Mouse (Mus musculus) colon, adult 2 months (tissue): ENCODE data around the gene Olfr142. TPM values are rescaled to one million over a fixed set of nuclear protein-coding genes. Genes with fewer than 3 reads are reported as not detected.

ENCODE experiments used
- polyA plus RNA-seq: library from polyadenylated mRNA; depleted of rRNA; stranded (reverse); fragments of >200 nt; gene quantifications from 2 replicates; pipeline ENCODE4 v1.2.3, GENCODE M21; 2012; rRNA removed

The Olfr142 gene
- not detected in 2 replicates for polyA plus RNA-seq

GRCm38 (mm10) chr2:90257492-90257891, at the start of gene Olfr142:
TSS of gene Olfr142 (minus strand) at chr2:90257592.

GRCm38 (mm10) chr2:90292741-90293140, 35.3 kb upstream of the Olfr142 start, which contains the start of gene Olfr1272:
TSS of gene Olfr1272 (minus strand) at chr2:90292841.

GRCm38 (mm10) chr2:90270932-90271331, 13.5 kb upstream of the Olfr142 start, which contains the start of gene Olfr1271:
TSS of gene Olfr1271 (minus strand) at chr2:90271032.

GRCm38 (mm10) chr2:90224393-90224792, 33.0 kb downstream of the Olfr142 start, which contains the start of gene Olfr1506:
TSS of gene Olfr1506 (minus strand) at chr2:90224493.

Other genes starting within 250 kb of the Olfr142 start
- gene Olfr1263, start 245.5 kb downstream of the Olfr142 start, polyA plus RNA-seq, result not detected in 2 replicates
- not detected in 2 replicates for gene Olfr1264, start 232.0 kb downstream of the Olfr142 start, polyA plus RNA-seq
- gene Olfr1265, start 222.3 kb downstream of the Olfr142 start, polyA plus RNA-seq, result not detected in 2 replicates
- not detected in 2 replicates for gene Olfr140, start 194.0 kb downstream of the Olfr142 start, polyA plus RNA-seq
- gene Olfr1269, start 136.2 kb downstream of the Olfr142 start, polyA plus RNA-seq, result not detected in 2 replicates
- not detected in 2 replicates for gene Olfr32, start 115.3 kb downstream of the Olfr142 start, polyA plus RNA-seq
- not detected in 2 replicates for gene Olfr1270, start 104.5 kb downstream of the Olfr142 start, polyA plus RNA-seq
- not detected in 2 replicates for gene Olfr1506, start 33.1 kb downstream of the Olfr142 start, polyA plus RNA-seq
- gene Olfr1271, start 13.4 kb upstream of the Olfr142 start, polyA plus RNA-seq, result not detected in 2 replicates
- gene Olfr1272, start 35.2 kb upstream of the Olfr142 start, polyA plus RNA-seq, result not detected in 2 replicates
- not detected in 2 replicates for gene Gm13769, start 64.6 kb upstream of the Olfr142 start, polyA plus RNA-seq
- not detected in 2 replicates for gene Olfr1274-ps, start 141.1 kb upstream of the Olfr142 start, polyA plus RNA-seq